Mouse (Mus musculus) Patski (cell line): ENCODE data around the gene Ccn6. TPM values are rescaled to one million over a fixed set of nuclear protein-coding genes. Genes with fewer than 3 reads are reported as not detected.
A peak's percentile ranks its signal among the peaks of the same experiment; 100 is the strongest.

Experiments used
- ATAC-seq: fragments of 100-300 bp; one replicate; pipeline ENCODE4 v1.8.0; 2021
- CTCF ChIA-PET: fragments of 350-600 bp; sonication (Branson Sonifier 250); formaldehyde crosslinking; loops from one replicate; lab custom pipeline; 2022; ENCODE audit warnings: inconsistent platforms; lab: Charles Lee
- POLR2A ChIA-PET: fragments of 350-600 bp; sonication (Branson Sonifier 250); formaldehyde crosslinking; loops from one replicate; lab custom pipeline; 2022; ENCODE audit warnings: antibody characterized with exemption, inconsistent platforms; lab: Charles Lee
- DNase-seq: peaks from one replicate; pipeline ENCODE4 v3.0.0-alpha.2; 2011; ENCODE audit warnings: low read depth, low spot score
- H3K27me3 ChIP-seq: fragments of 371-371 bp; one replicate; pipeline ENCODE4 v1.5.1; 2021
- CTCF ChIP-seq: fragments of 100-300 bp; IDR thresholded peaks from one replicate; pipeline ENCODE4 v1.5.1; 2021
- in situ Hi-C: fragments of 300-500 bp; cut with MboI; formaldehyde crosslinking; loops from 3 replicates; pipeline ENCODE4 v1.11.1; 2018; ENCODE audit warnings: low pct_unique_long_range_greater_than_20kb, mixed read lengths
- polyA plus RNA-seq: library from polyadenylated mRNA; unstranded; gene quantifications from one replicate; pipeline ENCODE4 v1.2.3, GENCODE M21; 2021

The Ccn6 gene
- polyA plus RNA-seq, 1 experiment from 2014 or later = 0.06 TPM

GRCm38 (mm10) chr10:39176981-39177380 is 13.4 kb upstream of the Ccn6 start:
- ChIA-PET CTCF (no interaction called here), POLR2A (no interaction called here)
- no peak for TF ChIP-seq CTCF
- in situ Hi-C loops = loop anchor here (10.0 to 25.0 kb wide), 2 partner anchors 188 to 1010 kb away; partner anchors contain the start of gene Fyn
- H3K27me3 ChIP-seq = no peaks in the 10 kb centered on the region
- DNase-seq (no peak), ATAC-seq (no peak)

- no peaks in the 10 kb centered on the region for H3K27me3 ChIP-seq
- TF ChIP-seq CTCF = no peak
- in situ Hi-C loops = loop anchor here (5.0 to 25.0 kb wide), 4 partner anchors 64 to 639 kb away; partner anchors contain the start of gene Fyn
- no peak for ATAC-seq
- no peak for DNase-seq
- ChIA-PET POLR2A (no interaction called here), CTCF (interaction anchor here (1.0 to 4.2 kb wide), 5 partner anchors 8 to 346 kb away, joined by 3 to 35 read pairs (median 16); no protein-coding TSS in a partner anchor)
Observed at GRCm38 (mm10) chr10:39173077-39173476, 9.5 kb upstream of the Ccn6 start.

- H3K27me3 ChIP-seq = no peaks in the 10 kb centered on the region
- DNase-seq = no peak
- no peak for TF ChIP-seq CTCF
- ATAC-seq = no peak
- in situ Hi-C loops = loop anchor here (5.0 to 25.0 kb wide), 4 partner anchors 65 to 640 kb away; partner anchors contain the start of gene Fyn
- ChIA-PET POLR2A (no interaction called here), CTCF (interaction anchor here (1.0 to 4.2 kb wide), 5 partner anchors 9 to 347 kb away, joined by 3 to 35 read pairs (median 16); no protein-coding TSS in a partner anchor)
Observed at GRCm38 (mm10) chr10:39172540-39172931, 8.9 kb upstream of the Ccn6 start.

GRCm38 (mm10) chr10:39171603-39172539 is 8.3 kb upstream of the Ccn6 start:
- ChIA-PET POLR2A (interaction anchor here (0.7 kb wide), 1 partner anchor 351 kb away, joined by 4 read pairs; no protein-coding TSS in a partner anchor), CTCF (interaction anchor here (0.9 to 4.2 kb wide), 15 partner anchors 8 to 559 kb away, joined by 3 to 35 read pairs (median 4); no protein-coding TSS in a partner anchor)
- no peaks in the 10 kb centered on the region for H3K27me3 ChIP-seq
- no peak for DNase-seq
- TF ChIP-seq CTCF = peak; percentile 83
- no peak for ATAC-seq
- in situ Hi-C loops = loop anchor here (5.0 to 25.0 kb wide), 4 partner anchors 65 to 640 kb away; partner anchors contain the start of gene Fyn

GRCm38 (mm10) chr10:39171134-39171533 is 7.5 kb upstream of the Ccn6 start:
- CTCF ChIA-PET = interaction anchor here (0.8 to 4.2 kb wide), 25 partner anchors 9 to 646 kb away, joined by 3 to 35 read pairs (median 4); no protein-coding TSS in a partner anchor

GRCm38 (mm10) chr10:39170706-39171105 is 7.1 kb upstream of the Ccn6 start:
- peaks cover 2% of the 10 kb centered on the region for H3K27me3 ChIP-seq
- TF ChIP-seq CTCF = no peak
- ATAC-seq = no peak
- no peak for DNase-seq
- ChIA-PET CTCF (interaction anchor here (0.7 to 4.2 kb wide), 33 partner anchors 9 to 647 kb away, joined by 3 to 35 read pairs (median 4); no protein-coding TSS in a partner anchor), POLR2A (no interaction called here)
- in situ Hi-C loops = loop anchor here (5.0 to 25.0 kb wide), 4 partner anchors 67 to 642 kb away; partner anchors contain the start of gene Fyn

More at GRCm38 (mm10) chr10:39171134-39171533, 7.5 kb upstream of the Ccn6 start:
- in situ Hi-C loops = loop anchor here (5.0 to 25.0 kb wide), 4 partner anchors 66 to 641 kb away; partner anchors contain the start of gene Fyn
- no peaks in the 10 kb centered on the region for H3K27me3 ChIP-seq
- ATAC-seq = peak; percentile 93
- POLR2A ChIA-PET = interaction anchor here (0.7 kb wide), 1 partner anchor 351 kb away, joined by 4 read pairs; no protein-coding TSS in a partner anchor
- peak; percentile 98 for TF ChIP-seq CTCF
- no peak for DNase-seq

GRCm38 (mm10) chr10:39170181-39170580 is 6.6 kb upstream of the Ccn6 start:
- peak; percentile 97 for TF ChIP-seq CTCF
- no peak for DNase-seq
- CTCF ChIA-PET = interaction anchor here (0.7 to 4.2 kb wide), 34 partner anchors 9 to 647 kb away, joined by 3 to 35 read pairs (median 3); no protein-coding TSS in a partner anchor
- POLR2A ChIA-PET = interaction anchor here (0.5 kb wide), 1 partner anchor 443 kb away, joined by 7 read pairs; the partner anchor contains the start of gene Traf3ip2
- peaks cover 3% of the 10 kb centered on the region for H3K27me3 ChIP-seq
- in situ Hi-C loops = loop anchor here (5.0 to 25.0 kb wide), 4 partner anchors 67 to 642 kb away; partner anchors contain the start of gene Fyn
- peak; percentile 27 for ATAC-seq

GRCm38 (mm10) chr10:39169642-39170041 is 6.0 kb upstream of the Ccn6 start:
- ATAC-seq = no peak
- ChIA-PET POLR2A (interaction anchor here (0.5 kb wide), 1 partner anchor 443 kb away, joined by 7 read pairs; the partner anchor contains the start of gene Traf3ip2), CTCF (interaction anchor here (0.8 to 4.2 kb wide), 18 partner anchors 10 to 430 kb away, joined by 3 to 35 read pairs (median 4); no protein-coding TSS in a partner anchor)
- H3K27me3 ChIP-seq = peaks cover 3% of the 10 kb centered on the region
- no peak for TF ChIP-seq CTCF
- DNase-seq = no peak
- in situ Hi-C loops = loop anchor here (5.0 to 25.0 kb wide), 4 partner anchors 68 to 643 kb away; partner anchors contain the start of gene Fyn

- DNase-seq (no peak), ATAC-seq (no peak)
- in situ Hi-C loops = loop anchor here (25.0 kb wide), 1 partner anchor 645 kb away; no protein-coding TSS in a partner anchor
- POLR2A ChIA-PET = no interaction called here
- H3K27me3 ChIP-seq = peaks cover 3% of the 10 kb centered on the region
- no peak for TF ChIP-seq CTCF
- CTCF ChIA-PET = no interaction called here
Observed at GRCm38 (mm10) chr10:39167611-39168010, 4.0 kb upstream of the Ccn6 start.
